8 mouse cellular contexts compared by ENCODE assay signal in genomic region chr13:100552009-100552368, GRCm38 (mm10). TPM values are rescaled to one million over a fixed set of nuclear protein-coding genes. Genes with fewer than 3 reads are reported as not detected.
DNase-seq lines count a peak whose midpoint lies in the region; ATAC-seq and TF ChIP-seq lines count a peak whose summit lies in the region.

No protein-coding gene starts in this region.

- no peak for DNase-seq in heart, adult 8-10 months (ENCODE audit: low spot score)
- DNase-seq in CH12.LX (ENCODE audit: extremely low read depth), result no peak
- DNase-seq in thymus, postnatal 14 days, result no peak
- no peak for DNase-seq in cerebellum, postnatal 10 days

- H3K27me3 ChIP-seq in heart, embryonic 14.5 days (ENCODE audit: control insufficient read depth, insufficient read depth, low read length), result peaks cover 37% of the 10 kb centered on the region
- H3K27me3 ChIP-seq in CH12.LX (replicated peaks), result peaks cover 67% of the 10 kb centered on the region
- peaks cover 57% of the 10 kb centered on the region for H3K27me3 ChIP-seq in embryonic facial prominence, embryonic 13.5 days
- H3K27me3 ChIP-seq in intestine, embryonic 16.5 days (replicated peaks; ENCODE audit: control insufficient read depth, insufficient read depth, low read length), result peaks cover 22% of the 10 kb centered on the region
- peaks cover 53% of the 10 kb centered on the region for H3K27me3 ChIP-seq in neural tube, embryonic 13.5 days

- H3K27ac ChIP-seq in heart, embryonic 14.5 days (replicated peaks in 1 of 2; ENCODE audit: control insufficient read depth in 1 of 2, insufficient read depth in 1 of 2, low read depth in 2 of 2, low read length in 2 of 2), result no peak overlapping the region
- no peak overlapping the region for H3K27ac ChIP-seq in CH12.LX (ENCODE audit: insufficient read depth, low read depth)
- peak overlapping the region; percentile 22; the same call in 1 of the 2 replicates for H3K27ac ChIP-seq in embryonic facial prominence, embryonic 13.5 days
- peak overlapping the region; percentile 92 for H3K27ac ChIP-seq in intestine, embryonic 16.5 days (ENCODE audit: low read length)
- no peak overlapping the region for H3K27ac ChIP-seq in neural tube, embryonic 13.5 days (replicated peaks)

- TF ChIP-seq POLR2A in CH12.LX (IDR thresholded peaks at IDR 0.05; ENCODE audit: low read depth, low read length), result no peak

- TF ChIP-seq RAD21 in CH12.LX (IDR thresholded peaks at IDR 0.05; ENCODE audit: low read depth, low read length), result no peak

- TF ChIP-seq CTCF in CH12.LX (conservative IDR thresholded peaks at IDR 0.05 in 1 of 2, IDR thresholded peaks at IDR 0.05 in 1 of 2; ENCODE audit: low read depth in 2 of 2, low read length in 2 of 2), result no peak

- peaks cover 0 to 4% of the 10 kb centered on the region in 2 experiments; a peak in 1 of 4 replicates for H3K4me1 ChIP-seq in heart, embryonic 14.5 days (ENCODE audit: control insufficient read depth in 2 of 2, insufficient read depth in 2 of 2, low read length in 2 of 2)
- peaks cover 0 to 10% of the 10 kb centered on the region in 2 experiments; a peak in 2 of 4 replicates for H3K4me1 ChIP-seq in CH12.LX (ENCODE audit: control insufficient read depth in 1 of 2, insufficient read depth in 2 of 2)
- H3K4me1 ChIP-seq in embryonic facial prominence, embryonic 13.5 days, result peaks cover 25% of the 10 kb centered on the region
- no peaks in the 10 kb centered on the region; the same call in 1 of the 2 replicates for H3K4me1 ChIP-seq in intestine, embryonic 16.5 days (ENCODE audit: control insufficient read depth, insufficient read depth, low read length)
- H3K4me1 ChIP-seq in neural tube, embryonic 13.5 days (replicated peaks), result peaks cover 21% of the 10 kb centered on the region

- peak overlapping the region; percentile 49 for H3K9ac ChIP-seq in heart, embryonic 14.5 days (ENCODE audit: low read length)
- no peak overlapping the region for H3K9ac ChIP-seq in CH12.LX (ENCODE audit: insufficient read depth, low read depth)
- H3K9ac ChIP-seq in embryonic facial prominence, embryonic 13.5 days, result peak overlapping the region; percentile 69
- H3K9ac ChIP-seq in intestine, embryonic 16.5 days (ENCODE audit: low read depth, low read length), result peak overlapping the region; percentile 84
- H3K9ac ChIP-seq in neural tube, embryonic 13.5 days, result peak overlapping the region; percentile 69

- in situ Hi-C loops in CH12.LX (cut with MboI; ENCODE audit: low pct_ligation_motif_present, low pct_unique_long_range_greater_than_20kb, low sequenced_read_pairs), result no loop called here

- 0% methylated on average over 33 of the region's 35 CpGs for WGBS in heart, embryonic 14.5 days
- under 1% methylated on average over 34 of the region's 35 CpGs for WGBS in embryonic facial prominence, embryonic 13.5 days
- under 1% methylated on average over 35 of the region's 35 CpGs for WGBS in intestine, embryonic 16.5 days
- under 1% methylated on average over 35 of the region's 35 CpGs for WGBS in neural tube, embryonic 13.5 days

- no peak for TF ChIP-seq EP300 in CH12.LX (IDR thresholded peaks at IDR 0.05; ENCODE audit: low read length)

- H3K79me2 ChIP-seq in CH12.LX (replicated peaks; ENCODE audit: control insufficient read depth, extremely low read depth, insufficient read depth, poor library complexity, severe bottlenecking), result no peaks in the 10 kb centered on the region; the same call in 1 of the 2 replicates

- H3K9me3 ChIP-seq in heart, embryonic 14.5 days (ENCODE audit: control insufficient read depth, low read length), result no peaks in the 10 kb centered on the region
- peaks cover 4% of the 10 kb centered on the region for H3K9me3 ChIP-seq in CH12.LX (replicated peaks; ENCODE audit: low read length)
- no peaks in the 10 kb centered on the region for H3K9me3 ChIP-seq in embryonic facial prominence, embryonic 13.5 days
- no peaks in the 10 kb centered on the region for H3K9me3 ChIP-seq in intestine, embryonic 16.5 days (ENCODE audit: control insufficient read depth, low read length)
- H3K9me3 ChIP-seq in neural tube, embryonic 13.5 days, result no peaks in the 10 kb centered on the region

- dilution Hi-C loops in CH12.LX (cut with MboI; ENCODE audit: extremely low pct_ligation_motif_present, extremely low pct_unique_long_range_greater_than_20kb, low sequenced_read_pairs), result no loop called here

- no peaks in the 10 kb centered on the region for H3K36me3 ChIP-seq in heart, embryonic 14.5 days (ENCODE audit: control insufficient read depth, insufficient read depth, low read length)
- H3K36me3 ChIP-seq in CH12.LX (replicated peaks in 1 of 2; ENCODE audit: control insufficient read depth in 1 of 2, insufficient read depth in 1 of 2, low read length in 1 of 2), result no peaks in the 10 kb centered on the region
- no peaks in the 10 kb centered on the region for H3K36me3 ChIP-seq in embryonic facial prominence, embryonic 13.5 days
- no peaks in the 10 kb centered on the region for H3K36me3 ChIP-seq in intestine, embryonic 16.5 days (ENCODE audit: control insufficient read depth, insufficient read depth, low read length)
- H3K36me3 ChIP-seq in neural tube, embryonic 13.5 days, result no peaks in the 10 kb centered on the region

- no peak for ATAC-seq in heart, embryonic 14.5 days (ENCODE audit: insufficient number of reproducible peaks, insufficient read depth, low FRiP score, low read depth)
- no peak; the same call in 1 of the 2 replicates for ATAC-seq in embryonic facial prominence, embryonic 13.5 days (ENCODE audit: insufficient number of reproducible peaks, insufficient read depth, low FRiP score, low TSS enrichment, low read depth)
- ATAC-seq in intestine, embryonic 16.5 days, result peak; percentile 37
- peak; percentile 71 for ATAC-seq in neural tube, embryonic 13.5 days (ENCODE audit: low read depth)

- peak overlapping the region; percentile 100 for H3K4me2 ChIP-seq in heart, embryonic 14.5 days (ENCODE audit: low read length)
- peak overlapping the region; percentile 11 for H3K4me2 ChIP-seq in CH12.LX (ENCODE audit: insufficient read depth, low read depth, poor library complexity, severe bottlenecking)
- peak overlapping the region; percentile 100 for H3K4me2 ChIP-seq in embryonic facial prominence, embryonic 13.5 days
- H3K4me2 ChIP-seq in intestine, embryonic 16.5 days (ENCODE audit: low read depth, low read length), result peak overlapping the region; percentile 63
- H3K4me2 ChIP-seq in neural tube, embryonic 13.5 days, result peak overlapping the region; percentile 99

- peak overlapping the region; percentile 54 to 55 for H3K4me3 ChIP-seq in heart, embryonic 14.5 days (ENCODE audit: control insufficient read depth in 1 of 2, insufficient read depth in 1 of 2, low read depth in 1 of 2, low read length in 2 of 2)
- H3K4me3 ChIP-seq in CH12.LX (replicated peaks in 1 of 3; ENCODE audit: low read depth in 2 of 3, low read length in 2 of 3, poor library complexity in 1 of 3), result peak overlapping the region; percentile 35 to 69 (median 48)
- H3K4me3 ChIP-seq in embryonic facial prominence, embryonic 13.5 days, result peak overlapping the region; percentile 62
- H3K4me3 ChIP-seq in intestine, embryonic 16.5 days (ENCODE audit: low read length), result peak overlapping the region; percentile 69
- peak overlapping the region; percentile 59 for H3K4me3 ChIP-seq in neural tube, embryonic 13.5 days

TF ChIP-seq in CH12.LX, 34 proteins besides CTCF, POLR2A, EP300 and RAD21:
- TF ChIP-seq KAT2A (IDR thresholded peaks at IDR 0.05; ENCODE audit: insufficient replicate concordance, low read length) (no peak), MAFK (IDR thresholded peaks at IDR 0.05; ENCODE audit: insufficient replicate concordance, low read length) (no peak), NELFE (IDR thresholded peaks at IDR 0.05; ENCODE audit: low read depth, low read length) (no peak), CHD2 (IDR thresholded peaks at IDR 0.05; ENCODE audit: low read length) (no peak), CHD1 (IDR thresholded peaks at IDR 0.05; ENCODE audit: low read depth, low read length) (no peak), HCFC1 (IDR thresholded peaks at IDR 0.05; ENCODE audit: low read depth, low read length) (no peak), E2F4 (IDR thresholded peaks at IDR 0.05; ENCODE audit: insufficient replicate concordance, low read depth, low read length) (no peak), MEF2A (IDR thresholded peaks at IDR 0.05; ENCODE audit: borderline replicate concordance, low read depth, low read length) (no peak), ELF1 (IDR thresholded peaks at IDR 0.05; ENCODE audit: low read depth, low read length) (no peak), BHLHE40 (IDR thresholded peaks at IDR 0.05; ENCODE audit: low read depth, low read length) (no peak), TCF12 (IDR thresholded peaks at IDR 0.05; ENCODE audit: low read depth, low read length) (no peak), USF2 (conservative IDR thresholded peaks at IDR 0.05; ENCODE audit: low read depth, low read length) (no peak), ZC3H11A (IDR thresholded peaks at IDR 0.05; ENCODE audit: low read depth, low read length) (no peak)

RNA-seq across cellular contexts. Expression of gene Ocln, which starts 0.5 kb away (rescaled TPM):
- 2.0 and 2.1 TPM in 2 replicates for polyA plus RNA-seq in heart, embryonic 14.5 days (2014; fragmentation: Nextera tagmentation; extraction: Ambion mirVana)
- total RNA-seq in heart, adult 8-10 months (2022), result 1 to 10 TPM in 1 of 4 experiments, under 1 TPM in 3; 0.24 to 1.1 (median 0.66) TPM
- total RNA-seq in CH12.LX (2012; rRNA removed) (2.0 and 2.2 TPM in 2 replicates), CH12.LX (2014; rRNA removed) (0.39 and 0.70 TPM in 2 replicates)
- polyA plus RNA-seq in CH12.LX (2012; ENCODE audit: insufficient read length, low read depth), result 0.23 and 0.50 TPM in 2 replicates
- polyA plus RNA-seq in embryonic facial prominence, embryonic 13.5 days (2015; fragmentation: Nextera tagmentation; extraction: Ambion mirVana), result 7.8 and 11.1 TPM in 2 replicates
- 96.4 and 96.9 TPM in 2 replicates for polyA plus RNA-seq in intestine, embryonic 16.5 days (2015; fragmentation: Nextera tagmentation; extraction: Ambion mirVana)
- polyA plus RNA-seq in neural tube, embryonic 13.5 days (2015; fragmentation: Nextera tagmentation; extraction: Ambion mirVana), result 3.3 and 4.4 TPM in 2 replicates

RNA-seq across cellular contexts. Expression of gene Gtf2h2, which starts 59.6 kb away (rescaled TPM):
- 51.4 and 55.4 TPM in 2 replicates for polyA plus RNA-seq in heart, embryonic 14.5 days (2014; fragmentation: Nextera tagmentation; extraction: Ambion mirVana)
- 10 to 100 TPM; 16.3 to 29.0 (median 21.0) TPM for total RNA-seq in heart, adult 8-10 months (2022)
- 34.0 and 43.7 TPM in 2 replicates for total RNA-seq in CH12.LX (2012; rRNA removed)
- total RNA-seq in CH12.LX (2014; rRNA removed), result 87.8 and 89.2 TPM in 2 replicates
- 90.1 and 106 TPM in 2 replicates for polyA plus RNA-seq in CH12.LX (2012; ENCODE audit: insufficient read length, low read depth)
- 76.8 and 86.5 TPM in 2 replicates for polyA plus RNA-seq in embryonic facial prominence, embryonic 13.5 days (2015; fragmentation: Nextera tagmentation; extraction: Ambion mirVana)
- 70.9 and 84.0 TPM in 2 replicates for polyA plus RNA-seq in intestine, embryonic 16.5 days (2015; fragmentation: Nextera tagmentation; extraction: Ambion mirVana)
- 82.7 and 86.0 TPM in 2 replicates for polyA plus RNA-seq in neural tube, embryonic 13.5 days (2015; fragmentation: Nextera tagmentation; extraction: Ambion mirVana)

Comparison
In these comparisons a context has a peak if more than half of its experiments do, and no peak if none do; other contexts are left out.
1. ATAC-seq: peak in intestine, embryonic 16.5 days (single experiment) and neural tube, embryonic 13.5 days (single experiment); none in heart, embryonic 14.5 days (single experiment) and embryonic facial prominence, embryonic 13.5 days (single experiment).
2. H3K27ac ChIP-seq: peak in embryonic facial prominence, embryonic 13.5 days (single experiment) and intestine, embryonic 16.5 days (single experiment); none in heart, embryonic 14.5 days (0 of 2), CH12.LX (single experiment) and neural tube, embryonic 13.5 days (single experiment).
3. H3K4me2 ChIP-seq: peak in every context shown above with its lines; median percentile 100 in heart, embryonic 14.5 days; 100 in embryonic facial prominence, embryonic 13.5 days; 99 in neural tube, embryonic 13.5 days; 63 in intestine, embryonic 16.5 days; 11 in CH12.LX.
4. Peak in every context shown above with its lines, with median percentiles within 50 percentile points of each other: H3K4me3 ChIP-seq.